Mouse (Mus musculus): ENCODE measurements at regions not wholly inside any gene's neighbourhood (a gene's known extent, or its start where the extent isn't known, plus 50 kb on each side); places are given as distances from the start of the nearest gene placed in this dataset.

GRCm38 (mm10) chr11:111236741-111237140 is 170.8 kb downstream of the Kcnj2 start:
- no peak for DNase-seq (ENCODE audit: low spot score)
- Histone ChIP-seq H3K9ac (ENCODE audit: low read depth, low read length, severe bottlenecking) (no peak overlapping the region), H3K4me1 (ENCODE audit: control insufficient read depth, insufficient read depth, low read length) (no peaks in the 10 kb centered on the region), H3K27ac (replicated peaks; ENCODE audit: low read depth, low read length) (no peak overlapping the region), H3K27me3 (ENCODE audit: control insufficient read depth, insufficient read depth, low read length) (no peaks in the 10 kb centered on the region), H3K4me2 (replicated peaks; ENCODE audit: low read depth, low read length, severe bottlenecking) (no peak overlapping the region), H3K4me3 (replicated peaks; ENCODE audit: low read length) (no peak overlapping the region), H3K9me3 (ENCODE audit: control insufficient read depth, low read length) (no peaks in the 10 kb centered on the region), H3K36me3 (ENCODE audit: control insufficient read depth, insufficient read depth, low read length) (no peaks in the 10 kb centered on the region)
- 89% methylated on average over 1 of the region's 1 CpGs for WGBS
- TF ChIP-seq POLR2A (IDR thresholded peaks at IDR 0.05; ENCODE audit: borderline replicate concordance, extremely low read depth, insufficient read depth, insufficient read length): no peak
- no peak for ATAC-seq (ENCODE audit: low FRiP score, low read depth)

- Histone ChIP-seq H3K27ac (replicated peaks; ENCODE audit: low read depth, low read length) (no peak overlapping the region), H3K36me3 (ENCODE audit: control insufficient read depth, insufficient read depth, low read length) (no peaks in the 10 kb centered on the region), H3K4me1 (ENCODE audit: control insufficient read depth, insufficient read depth, low read length) (no peaks in the 10 kb centered on the region), H3K4me2 (replicated peaks; ENCODE audit: low read depth, low read length, severe bottlenecking) (no peak overlapping the region), H3K27me3 (ENCODE audit: control insufficient read depth, insufficient read depth, low read length) (no peaks in the 10 kb centered on the region), H3K9ac (ENCODE audit: low read depth, low read length, severe bottlenecking) (no peak overlapping the region), H3K9me3 (ENCODE audit: control insufficient read depth, low read length) (no peaks in the 10 kb centered on the region), H3K4me3 (replicated peaks; ENCODE audit: low read length) (no peak overlapping the region)
- DNase-seq (ENCODE audit: low spot score): no peak
- no peak for ATAC-seq (ENCODE audit: low FRiP score, low read depth)
- WGBS: 83% methylated on average over 3 of the region's 3 CpGs
- TF ChIP-seq POLR2A (IDR thresholded peaks at IDR 0.05; ENCODE audit: borderline replicate concordance, extremely low read depth, insufficient read depth, insufficient read length): no peak
Observed at GRCm38 (mm10) chr11:111239784-111240183, 173.8 kb downstream of the Kcnj2 start.

- Histone ChIP-seq H3K4me1 (ENCODE audit: control insufficient read depth, insufficient read depth, low read length) (no peaks in the 10 kb centered on the region), H3K9ac (ENCODE audit: low read depth, low read length, severe bottlenecking) (no peak overlapping the region), H3K9me3 (ENCODE audit: control insufficient read depth, low read length) (no peaks in the 10 kb centered on the region), H3K4me2 (replicated peaks; ENCODE audit: low read depth, low read length, severe bottlenecking) (no peak overlapping the region), H3K4me3 (replicated peaks; ENCODE audit: low read length) (no peak overlapping the region), H3K27me3 (ENCODE audit: control insufficient read depth, insufficient read depth, low read length) (no peaks in the 10 kb centered on the region), H3K27ac (replicated peaks; ENCODE audit: low read depth, low read length) (no peak overlapping the region), H3K36me3 (ENCODE audit: control insufficient read depth, insufficient read depth, low read length) (no peaks in the 10 kb centered on the region)
- DNase-seq (ENCODE audit: low spot score): no peak
- no peak for TF ChIP-seq POLR2A (IDR thresholded peaks at IDR 0.05; ENCODE audit: borderline replicate concordance, extremely low read depth, insufficient read depth, insufficient read length)
- ATAC-seq (ENCODE audit: low FRiP score, low read depth): no peak
- 92% methylated on average over 4 of the region's 4 CpGs for WGBS
Observed at GRCm38 (mm10) chr11:111252226-111252625, 186.3 kb downstream of the Kcnj2 start.

GRCm38 (mm10) chr11:111256596-111256995 is 190.6 kb downstream of the Kcnj2 start:
- Histone ChIP-seq H3K4me3 (replicated peaks; ENCODE audit: low read length) (no peak overlapping the region), H3K4me2 (replicated peaks; ENCODE audit: low read depth, low read length, severe bottlenecking) (no peak overlapping the region), H3K9ac (ENCODE audit: low read depth, low read length, severe bottlenecking) (no peak overlapping the region), H3K9me3 (ENCODE audit: control insufficient read depth, low read length) (no peaks in the 10 kb centered on the region), H3K36me3 (ENCODE audit: control insufficient read depth, insufficient read depth, low read length) (no peaks in the 10 kb centered on the region), H3K27me3 (ENCODE audit: control insufficient read depth, insufficient read depth, low read length) (no peaks in the 10 kb centered on the region), H3K4me1 (ENCODE audit: control insufficient read depth, insufficient read depth, low read length) (no peaks in the 10 kb centered on the region), H3K27ac (replicated peaks; ENCODE audit: low read depth, low read length) (no peak overlapping the region)
- DNase-seq (ENCODE audit: low spot score): no peak
- 84% methylated on average over 3 of the region's 3 CpGs for WGBS
- no peak for TF ChIP-seq POLR2A (IDR thresholded peaks at IDR 0.05; ENCODE audit: borderline replicate concordance, extremely low read depth, insufficient read depth, insufficient read length)
- ATAC-seq (ENCODE audit: low FRiP score, low read depth): no peak

- Histone ChIP-seq H3K4me3 (replicated peaks; ENCODE audit: low read length) (no peak overlapping the region), H3K27me3 (ENCODE audit: control insufficient read depth, insufficient read depth, low read length) (no peaks in the 10 kb centered on the region), H3K9ac (ENCODE audit: low read depth, low read length, severe bottlenecking) (no peak overlapping the region), H3K36me3 (ENCODE audit: control insufficient read depth, insufficient read depth, low read length) (no peaks in the 10 kb centered on the region), H3K4me1 (ENCODE audit: control insufficient read depth, insufficient read depth, low read length) (no peaks in the 10 kb centered on the region), H3K9me3 (ENCODE audit: control insufficient read depth, low read length) (no peaks in the 10 kb centered on the region), H3K27ac (replicated peaks; ENCODE audit: low read depth, low read length) (no peak overlapping the region), H3K4me2 (replicated peaks; ENCODE audit: low read depth, low read length, severe bottlenecking) (no peak overlapping the region)
- no peak for ATAC-seq (ENCODE audit: low FRiP score, low read depth)
- TF ChIP-seq POLR2A (IDR thresholded peaks at IDR 0.05; ENCODE audit: borderline replicate concordance, extremely low read depth, insufficient read depth, insufficient read length): no peak
- no peak for DNase-seq (ENCODE audit: low spot score)
- WGBS: 27% methylated on average over 11 of the region's 11 CpGs
Observed at GRCm38 (mm10) chr11:111260691-111261383, 194.9 kb downstream of the Kcnj2 start.

Measured in limb, embryonic 14.5 days (tissue).